Mouse (Mus musculus) ES-Bruce4 (cell line): ENCODE data around the gene Gm7102. TPM values are rescaled to one million over a fixed set of nuclear protein-coding genes. Genes with fewer than 3 reads are reported as not detected.
"Not testable (repeated sequence)": the region's sequence is repeated elsewhere in the genome, so short reads cannot be mapped to it uniquely, and the experiment has no call there.

Experiments used
- H3K27ac ChIP-seq: 2 replicates; pipeline ENCODE4 v1.5.1; 2012; ENCODE audit warnings: low read length, inconsistent platforms; ENCODE audit not compliant: insufficient read depth
- H3K27me3 ChIP-seq: 2 replicates; pipeline ENCODE4 v1.6.1; 2012; ENCODE audit warnings: mild to moderate bottlenecking, low read length, inconsistent platforms; ENCODE audit not compliant: control insufficient read depth, poor library complexity, insufficient read depth, severe bottlenecking
- H3K36me3 ChIP-seq: 2 replicates; pipeline ENCODE4 v1.6.1; 2012; ENCODE audit warnings: inconsistent platforms, mild to moderate bottlenecking, low read length, moderate library complexity; ENCODE audit not compliant: control insufficient read depth, poor library complexity, insufficient read depth, severe bottlenecking
- H3K4me1 ChIP-seq: one replicate; pipeline ENCODE4 v1.8.1; 2011; ENCODE audit warnings: low read length; ENCODE audit not compliant: control insufficient read depth, insufficient read depth
- H3K4me3 ChIP-seq: 2 replicates; pipeline ENCODE4 v1.5.1; 2011; ENCODE audit warnings: low read depth, mild to moderate bottlenecking, low read length
- H3K9ac ChIP-seq: 2 replicates; pipeline ENCODE4 v1.6.1; 2012; ENCODE audit warnings: low read depth, mild to moderate bottlenecking, inconsistent platforms; ENCODE audit not compliant: poor library complexity, severe bottlenecking
- H3K9me3 ChIP-seq: replicated peaks from 2 replicates; pipeline ENCODE4 v1.6.1; 2012; ENCODE audit warnings: mild to moderate bottlenecking, low read length, inconsistent platforms; ENCODE audit not compliant: control insufficient read depth, poor library complexity, insufficient read depth, severe bottlenecking
- CTCF ChIP-seq: IDR thresholded peaks from one replicate; pipeline ENCODE4 v1.8.1; 2011; ENCODE audit warnings: low read depth, low read length
- EP300 ChIP-seq: IDR thresholded peaks from 2 replicates; pipeline ENCODE4 v1.6.1; 2011; ENCODE audit warnings: low read depth, low read length; ENCODE audit not compliant: insufficient read depth
- POLR2A ChIP-seq: IDR thresholded peaks from one replicate; pipeline ENCODE4 v1.8.1; 2011; ENCODE audit warnings: low read length; ENCODE audit not compliant: insufficient read depth
- polyA plus RNA-seq: library from polyadenylated mRNA; stranded (reverse); fragments of >200 nt; gene quantifications from 2 replicates; pipeline ENCODE4 v1.2.4, GENCODE M21; 2011; ENCODE audit warnings: low read depth; ENCODE audit not compliant: missing spikeins, insufficient read depth, insufficient read length

Gene Gm7102
- polyA plus RNA-seq, result not detected in 2 replicates

GRCm38 (mm10) chr19:61175756-61176324 lies at the start of gene Gm7102:
Gene Gm7102 (minus strand): TSS chr19:61176309.
- H3K27me3 ChIP-seq, result peaks cover 4% of the 10 kb centered on the region; the same call in 1 of the 2 replicates
- peak within 1 kb of the TSS; percentile 59 for H3K9ac ChIP-seq
- TF ChIP-seq POLR2A (no peak), EP300 (no peak), CTCF (no peak)
- peak within 1 kb of the TSS; percentile 73 for H3K4me3 ChIP-seq
- H3K9me3 ChIP-seq, result no peaks in the 10 kb centered on the region
- no peaks in the 10 kb centered on the region for H3K4me1 ChIP-seq
- no peak within 1 kb of the TSS for H3K27ac ChIP-seq
- H3K36me3 ChIP-seq, result no peaks in the 10 kb centered on the region

GRCm38 (mm10) chr19:61224678-61225525 lies 48.8 kb upstream of the Gm7102 start:
- Histone ChIP-seq H3K4me1 (no peaks in the 10 kb centered on the region), H3K27ac (peak overlapping the region; percentile 23; the same call in 1 of the 2 replicates), H3K4me3 (peak overlapping the region; percentile 76), H3K9ac (peak overlapping the region; percentile 48), H3K36me3 (no peaks in the 10 kb centered on the region), H3K9me3 (no peaks in the 10 kb centered on the region), H3K27me3 (no peaks in the 10 kb centered on the region)
- TF ChIP-seq EP300, result no peak
- TF ChIP-seq POLR2A, result no peak
- TF ChIP-seq CTCF, result no peak

- no peaks in the 10 kb centered on the region for H3K36me3 ChIP-seq
- no peaks in the 10 kb centered on the region for H3K27me3 ChIP-seq
- H3K9ac ChIP-seq, result no peak overlapping the region
- no peaks in the 10 kb centered on the region for H3K4me1 ChIP-seq
- H3K9me3 ChIP-seq, result no peaks in the 10 kb centered on the region
- no peak overlapping the region for H3K27ac ChIP-seq
- TF ChIP-seq EP300 (no peak), CTCF (no peak), POLR2A (no peak)
- H3K4me3 ChIP-seq, result no peak overlapping the region
Measured at GRCm38 (mm10) chr19:61223706-61224328, 47.7 kb upstream of the Gm7102 start.

GRCm38 (mm10) chr19:61207506-61207905 lies 31.4 kb upstream of the Gm7102 start:
- H3K27me3 ChIP-seq, H3K36me3 ChIP-seq, H3K9ac ChIP-seq, H3K4me1 ChIP-seq, H3K4me3 ChIP-seq, H3K9me3 ChIP-seq, H3K27ac ChIP-seq: not testable (repeated sequence)

DNA sequence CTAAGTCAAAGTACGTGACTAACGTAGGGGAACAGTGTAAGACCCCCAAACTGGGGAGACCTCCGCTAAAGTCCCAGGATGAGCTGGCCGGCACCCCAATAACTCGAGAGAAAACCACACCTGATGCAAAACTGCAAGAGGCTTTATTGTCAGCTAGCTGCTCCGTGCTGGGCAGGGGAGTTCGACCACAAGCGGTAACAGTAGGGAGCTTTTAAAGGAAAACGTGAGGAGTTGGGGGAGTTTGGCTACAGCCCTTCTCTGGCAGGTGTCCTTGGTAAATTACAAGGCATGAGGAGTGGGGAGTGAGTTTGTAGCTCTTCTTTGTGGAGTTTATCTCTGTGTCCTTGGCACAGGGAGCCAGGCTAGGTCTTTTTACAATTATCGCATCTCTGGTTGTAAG lies 23.7 kb upstream of the Gm7102 start:
- TF ChIP-seq EP300 (no peak), POLR2A (no peak), CTCF (no peak)
- Histone ChIP-seq H3K36me3 (no peaks in the 10 kb centered on the region), H3K9me3 (no peaks in the 10 kb centered on the region), H3K4me3 (no peak overlapping the region), H3K27me3 (no peaks in the 10 kb centered on the region), H3K4me1 (no peaks in the 10 kb centered on the region), H3K9ac (no peak overlapping the region), H3K27ac (no peak overlapping the region)

GRCm38 (mm10) chr19:61199316-61199715 lies 23.2 kb upstream of the Gm7102 start:
- no peak overlapping the region for H3K4me3 ChIP-seq
- H3K36me3 ChIP-seq, result no peaks in the 10 kb centered on the region
- H3K4me1 ChIP-seq, result no peaks in the 10 kb centered on the region
- no peak for TF ChIP-seq CTCF
- no peak for TF ChIP-seq POLR2A
- no peak for TF ChIP-seq EP300
- no peak overlapping the region for H3K27ac ChIP-seq
- no peak overlapping the region for H3K9ac ChIP-seq
- H3K27me3 ChIP-seq, result no peaks in the 10 kb centered on the region
- H3K9me3 ChIP-seq, result no peaks in the 10 kb centered on the region

DNA sequence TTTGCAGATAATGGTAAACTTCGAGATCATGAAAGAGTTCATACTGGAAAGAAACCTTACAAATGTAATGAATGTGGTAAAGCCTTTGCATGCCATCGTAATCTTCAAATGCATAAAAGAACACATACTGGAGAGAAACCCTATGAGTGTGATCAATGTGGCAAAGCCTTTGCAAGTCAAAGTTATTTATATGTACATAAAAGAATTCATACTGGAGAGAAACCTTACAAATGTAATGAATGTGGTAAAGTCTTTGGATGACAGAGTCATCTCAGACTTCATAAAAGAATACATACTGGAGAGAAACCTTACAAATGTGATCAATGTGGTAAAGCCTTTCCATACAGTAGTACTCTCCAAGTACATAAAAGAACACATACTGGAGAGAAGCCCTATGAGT lies 7.5 kb upstream of the Gm7102 start, which contains the start of gene Gm6020:
Gene Gm6020 (plus strand): TSS at position 301 of the 400 bp plus-strand sequence.
- H3K27me3 ChIP-seq, H3K27ac ChIP-seq: not testable (repeated sequence)

More for the DNA sequence above, 7.5 kb upstream of the Gm7102 start, which contains the start of gene Gm6020:
- not testable (repeated sequence) for H3K36me3 ChIP-seq, H3K4me1 ChIP-seq, H3K9me3 ChIP-seq, H3K9ac ChIP-seq, H3K4me3 ChIP-seq
